ENCODE assay signal across 9 mouse cellular contexts in genomic region chr10:93325369-93325768, GRCm38 (mm10). TPM values are rescaled to one million over a fixed set of nuclear protein-coding genes. Genes with fewer than 3 reads are reported as not detected.
DNase-seq lines count a peak whose midpoint lies in the region; ATAC-seq and TF ChIP-seq lines count a peak whose summit lies in the region.
"Had no signal": no experiment of that assay in that cellular context is flagged by ENCODE, and none has a peak within 500 bp of the region (broad histone marks: within the 10 kb centered on the region; RNA-seq: fewer than 3 reads in every experiment).

No protein-coding gene starts in this region.

- no peaks in the 10 kb centered on the region; the same call in 1 of the 2 replicates for H3K4me1 ChIP-seq in kidney, postnatal 0 days (replicated peaks; ENCODE audit: insufficient read depth, low read length)
- no peaks in the 10 kb centered on the region for H3K4me1 ChIP-seq in forebrain, embryonic 11.5 days (replicated peaks; ENCODE audit: control insufficient read depth, insufficient read depth, low read length)

- DNase-seq in kidney, postnatal 0 days (ENCODE audit: low spot score), result no peak
- no peak for DNase-seq in kidney, postnatal 25 days
- DNase-seq in 416B (ENCODE audit: low read depth), result peak; percentile 88
- DNase-seq in forebrain, embryonic 11.5 days (ENCODE audit: low spot score), result no peak
- no peak for DNase-seq in testis, postnatal 14 days (ENCODE audit: low spot score)
- DNase-seq: cerebellum, adult 8-10 months; right cerebral cortex, adult 18-20 months had no signal

- no peaks in the 10 kb centered on the region for H3K9me3 ChIP-seq in kidney, postnatal 0 days (replicated peaks; ENCODE audit: low read length)
- no peaks in the 10 kb centered on the region for H3K9me3 ChIP-seq in forebrain, embryonic 11.5 days (ENCODE audit: control insufficient read depth, low read length)

- no peaks in the 10 kb centered on the region for H3K36me3 ChIP-seq in kidney, postnatal 0 days (ENCODE audit: insufficient read depth, low read length)
- H3K36me3 ChIP-seq in forebrain, embryonic 11.5 days (ENCODE audit: control insufficient read depth, insufficient read depth, low read length), result no peaks in the 10 kb centered on the region

- TF ChIP-seq CTCF in kidney, postnatal 0 days (IDR thresholded peaks at IDR 0.05; ENCODE audit: low read depth), result no peak

- H3K27me3 ChIP-seq in kidney, postnatal 0 days (ENCODE audit: insufficient read depth, low read length), result no peaks in the 10 kb centered on the region
- no peaks in the 10 kb centered on the region for H3K27me3 ChIP-seq in forebrain, embryonic 11.5 days (ENCODE audit: control insufficient read depth, insufficient read depth, low read length)

- no peak overlapping the region for H3K9ac ChIP-seq in kidney, postnatal 0 days (ENCODE audit: low read depth, low read length)
- no peak overlapping the region for H3K9ac ChIP-seq in forebrain, embryonic 11.5 days (ENCODE audit: low read length)

- peak overlapping the region; percentile 56; the same call in 1 of the 2 replicates for H3K27ac ChIP-seq in kidney, postnatal 0 days
- no peak overlapping the region for H3K27ac ChIP-seq in forebrain, embryonic 11.5 days (ENCODE audit: low read depth, low read length)

- no peak overlapping the region for H3K4me3 ChIP-seq in kidney, postnatal 0 days (replicated peaks; ENCODE audit: low read depth, low read length)
- H3K4me3 ChIP-seq in forebrain, embryonic 11.5 days (ENCODE audit: low read depth, low read length), result no peak overlapping the region

- no peak for ATAC-seq in kidney, postnatal 0 days (replicated peaks; ENCODE audit: low FRiP score, low read depth)
- peak; percentile 87 for ATAC-seq in CD4-positive, CD25-positive, alpha-beta regulatory T cell, adult 4 months
- peak; percentile 48 for ATAC-seq in megakaryocyte, adult 5-6 weeks (ENCODE audit: poor library complexity, severe bottlenecking)
- ATAC-seq in forebrain, embryonic 11.5 days (replicated peaks; ENCODE audit: low FRiP score), result no peak

- 33% methylated on average over 3 of the region's 3 CpGs for WGBS in kidney, postnatal 0 days
- 79% methylated on average over 3 of the region's 3 CpGs for WGBS in forebrain, embryonic 11.5 days

- H3K4me2 ChIP-seq in kidney, postnatal 0 days (ENCODE audit: low read length), result no peak overlapping the region
- H3K4me2 ChIP-seq in forebrain, embryonic 11.5 days (ENCODE audit: low read depth, low read length, severe bottlenecking), result no peak overlapping the region

RNA-seq across cellular contexts. Expression of gene Elk3, which starts 14.4 kb away (rescaled TPM):
- 50.2 and 53.9 TPM in 2 replicates for polyA plus RNA-seq in kidney, postnatal 0 days (2015; fragmentation: Nextera tagmentation; extraction: Ambion mirVana)
- 10 to 100 TPM; 26.0 to 26.3 TPM for polyA plus RNA-seq in CD4-positive, CD25-positive, alpha-beta regulatory T cell, adult 4 months (2017; shearing (Covaris generic))
- total RNA-seq in megakaryocyte, adult 5-6 weeks (2015), result 27.1 and 29.4 TPM in 2 replicates
- 19.8 and 22.6 TPM in 2 replicates for total RNA-seq in megakaryocyte, adult 5-6 weeks (2017)
- 13.8 and 16.5 TPM in 2 replicates for polyA plus RNA-seq in forebrain, embryonic 11.5 days (2014; fragmentation: Nextera tagmentation; extraction: Ambion mirVana)

Comparison
In these comparisons a context has a peak if more than half of its experiments do, and no peak if none do; other contexts are left out.
1. ATAC-seq: peak in CD4-positive, CD25-positive, alpha-beta regulatory T cell, adult 4 months (single experiment) and megakaryocyte, adult 5-6 weeks (single experiment); none in kidney, postnatal 0 days (single experiment) and forebrain, embryonic 11.5 days (single experiment).